Comparison of ENCODE assay signal across 8 mouse cellular contexts in genomic region chr12:84009171-84009965, GRCm38 (mm10). TPM values are rescaled to one million over a fixed set of nuclear protein-coding genes. Genes with fewer than 3 reads are reported as not detected.
DNase-seq lines count a peak whose midpoint lies in the region; ATAC-seq lines count a peak whose summit lies in the region.
"Not testable (repeated sequence)": the region's sequence is repeated elsewhere in the genome, so short reads cannot be mapped to it uniquely, and the experiment has no call there.

Acot1 (plus strand) TSS chr12:84009490.

- H3K27ac ChIP-seq in hindbrain, embryonic 15.5 days (replicated peaks), result peak within 1 kb of the TSS; percentile 69

- ATAC-seq in hindbrain, embryonic 15.5 days (ENCODE audit: low FRiP score, low read depth), result peak; percentile 93

- peak within 1 kb of the TSS; percentile 58 for H3K4me2 ChIP-seq in hindbrain, embryonic 15.5 days

- H3K9ac ChIP-seq in hindbrain, embryonic 15.5 days, result peak within 1 kb of the TSS; percentile 47

- H3K4me1 ChIP-seq in hindbrain, embryonic 15.5 days (replicated peaks), result peaks cover 23% of the 10 kb centered on the region

- peak; percentile 87 for DNase-seq in ZHBTc4 (ENCODE audit: low read depth, low spot score)
- DNase-seq in embryo, embryonic 10 days (ENCODE audit: low spot score), result peak; percentile 87
- DNase-seq in gastrocnemius, postnatal 10 days, result peak; percentile 59
- DNase-seq in left cerebral cortex, adult 11 months (ENCODE audit: low spot score), result peak; percentile 44
- DNase-seq in lung, postnatal 10 days, result peak; percentile 85
- DNase-seq in ovary, postnatal 10 days (ENCODE audit: low spot score), result peak; percentile 22
- DNase-seq in thymus, postnatal 25 days, result peak; percentile 42

- WGBS in hindbrain, embryonic 15.5 days, result 2% methylated on average over 54 of the region's 70 CpGs

- H3K36me3 ChIP-seq in hindbrain, embryonic 15.5 days, result not testable (repeated sequence)

- not testable (repeated sequence) for H3K27me3 ChIP-seq in hindbrain, embryonic 15.5 days

- H3K4me3 ChIP-seq in hindbrain, embryonic 15.5 days, result peak within 1 kb of the TSS; percentile 46

- not testable (repeated sequence) for H3K9me3 ChIP-seq in hindbrain, embryonic 15.5 days

RNA-seq across cellular contexts. Expression of gene Acot1, which starts in this region (rescaled TPM):
- total RNA-seq in gastrocnemius, postnatal 10 days (2021), result 10 to 100 TPM in 1 of 2 experiments, 1 to 10 TPM in 1; 8.2 to 10.4 TPM
- polyA plus RNA-seq in hindbrain, embryonic 15.5 days (2015; fragmentation: Nextera tagmentation; extraction: Ambion mirVana), result 91.0 and 98.0 TPM in 2 replicates

Comparison
In these comparisons a context has a peak if more than half of its experiments do, and no peak if none do; other contexts are left out.
1. Peak in every context shown above with its lines: DNase-seq, ATAC-seq, H3K4me3 ChIP-seq and H3K27ac ChIP-seq.
2. DNase-seq: peak in every context shown above with its lines; median percentile 87 in ZHBTc4; 87 in embryo, embryonic 10 days; 85 in lung, postnatal 10 days; 59 in gastrocnemius, postnatal 10 days; 44 in left cerebral cortex, adult 11 months; 42 in thymus, postnatal 25 days; 22 in ovary, postnatal 10 days.